Mouse (Mus musculus) lung, embryonic 15.5 days (tissue): ENCODE data around the gene Piwil1. TPM values are rescaled to one million over a fixed set of nuclear protein-coding genes. Genes with fewer than 3 reads are reported as not detected.
A peak's percentile ranks its signal among the peaks of the same experiment; 100 is the strongest.
"Not testable (repeated sequence)": the region's sequence is repeated elsewhere in the genome, so short reads cannot be mapped to it uniquely, and the experiment has no call there.

ENCODE experiments used
- ATAC-seq: fragments of 200-750 bp; cut with Nextera tagmentation; 2 replicates; pipeline ENCODE4 v1.8.0; 2017; ENCODE audit warnings: moderate number of reproducible peaks, borderline replicate concordance; ENCODE audit not compliant: low FRiP score, low TSS enrichment; ENCODE audit errors: extremely low read depth
- H3K27ac ChIP-seq: fragments of 300-500 bp; sonication (generic); 2 replicates; pipeline ENCODE4 v1.5.1; 2015; ENCODE audit warnings: moderate library complexity, mild to moderate bottlenecking, inconsistent platforms
- H3K27me3 ChIP-seq: fragments of 300-500 bp; sonication (generic); 2 replicates; pipeline ENCODE4 v1.6.1; 2015; ENCODE audit warnings: inconsistent platforms
- H3K36me3 ChIP-seq: fragments of 300-500 bp; sonication (generic); 2 replicates; pipeline ENCODE4 v1.6.1; 2015; ENCODE audit warnings: inconsistent platforms
- H3K4me1 ChIP-seq: fragments of 300-500 bp; sonication (generic); 2 replicates; pipeline ENCODE4 v1.6.1; 2015; ENCODE audit warnings: inconsistent platforms
- H3K4me2 ChIP-seq: fragments of 300-500 bp; sonication (generic); 2 replicates; pipeline ENCODE4 v1.6.1; 2015; ENCODE audit warnings: inconsistent platforms, mild to moderate bottlenecking, moderate library complexity
- H3K4me3 ChIP-seq: fragments of 300-500 bp; sonication (generic); 2 replicates; pipeline ENCODE4 v1.5.1; 2015; ENCODE audit warnings: mild to moderate bottlenecking, inconsistent platforms
- H3K9ac ChIP-seq: fragments of 300-500 bp; sonication (generic); 2 replicates; pipeline ENCODE4 v1.6.1; 2015; ENCODE audit warnings: inconsistent platforms
- H3K9me3 ChIP-seq: fragments of 300-500 bp; sonication (generic); 2 replicates; pipeline ENCODE4 v1.6.1; 2016; ENCODE audit warnings: inconsistent platforms
- WGBS: fragments of 180-500 bp; shearing (Covaris S2); methylation state at CpG from one replicate; pipeline ENCODE4 v1.1.7; 2015; 5-methylcytosine and 5-hydroxymethylcytosine counted together
- polyA plus RNA-seq: library from polyadenylated mRNA; unstranded; fragments of >200 nt; fragmentation: Nextera tagmentation; extraction: Ambion mirVana; gene quantifications from 2 replicates; pipeline ENCODE4 v1.2.1, GENCODE M21; 2015

Gene Piwil1
- polyA plus RNA-seq, 1 experiment from 2014 or later = not detected

DNA sequence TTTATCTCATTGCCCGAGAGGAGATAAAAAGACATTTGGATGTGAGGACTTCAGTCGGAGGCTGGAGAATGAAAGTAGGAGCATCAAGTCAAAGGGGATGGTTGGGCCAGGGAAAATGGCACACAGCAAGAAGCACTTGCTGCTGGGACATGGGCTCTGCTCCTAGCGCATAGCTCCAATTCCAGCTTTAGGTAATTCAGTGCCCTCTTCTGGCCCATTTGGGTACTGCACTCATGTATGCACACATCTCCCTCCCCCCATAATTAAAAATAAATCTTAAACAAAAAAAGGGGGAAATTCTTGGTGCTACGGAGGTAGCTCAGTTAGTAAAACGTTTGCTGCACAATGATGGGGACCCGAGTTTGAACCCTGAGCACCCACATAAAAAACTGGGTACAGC lies 9.5 kb downstream of the Piwil1 start:
- no peaks in the 10 kb centered on the region for H3K4me1 ChIP-seq
- H3K27me3 ChIP-seq = no peaks in the 10 kb centered on the region
- H3K4me3 ChIP-seq = no peak overlapping the region
- no peak overlapping the region for H3K4me2 ChIP-seq
- no peak overlapping the region for H3K9ac ChIP-seq
- ATAC-seq = no peak
- H3K36me3 ChIP-seq = no peaks in the 10 kb centered on the region
- H3K27ac ChIP-seq = no peak overlapping the region
- no peaks in the 10 kb centered on the region for H3K9me3 ChIP-seq
- 87% methylated on average over 6 of the region's 6 CpGs for WGBS

GRCm38 (mm10) chr5:128715171-128715570 lies 12.8 kb downstream of the Piwil1 start:
- Histone ChIP-seq H3K9me3 (no peaks in the 10 kb centered on the region), H3K9ac (no peak overlapping the region), H3K4me2 (no peak overlapping the region), H3K36me3 (no peaks in the 10 kb centered on the region), H3K4me1 (no peaks in the 10 kb centered on the region), H3K4me3 (no peak overlapping the region), H3K27me3 (no peaks in the 10 kb centered on the region), H3K27ac (no peak overlapping the region)
- WGBS = 68% methylated on average over 16 of the region's 16 CpGs
- ATAC-seq = no peak

DNA sequence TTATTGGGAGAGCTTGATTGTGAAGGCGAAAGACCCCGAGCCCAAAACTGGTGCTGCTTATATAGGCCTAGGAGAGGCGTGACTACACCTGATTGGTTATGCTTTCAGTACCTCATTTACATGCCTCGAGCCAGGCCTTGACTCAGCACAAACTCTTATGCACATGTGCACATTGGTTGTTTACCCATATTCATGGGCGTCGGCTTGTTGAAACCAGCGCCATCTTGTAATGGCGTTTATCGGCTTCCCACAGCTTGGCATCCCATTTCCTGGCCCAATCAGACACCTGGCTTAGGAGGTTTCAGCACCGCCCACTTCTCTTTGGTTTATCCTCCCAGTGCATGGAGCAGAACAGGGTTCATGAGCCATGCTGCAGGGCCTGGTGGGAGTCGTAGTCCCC lies 18.1 kb downstream of the Piwil1 start:
- H3K4me2 ChIP-seq, H3K4me1 ChIP-seq, H3K36me3 ChIP-seq, H3K9me3 ChIP-seq, H3K9ac ChIP-seq, H3K4me3 ChIP-seq, H3K27me3 ChIP-seq, ATAC-seq, H3K27ac ChIP-seq: not testable (repeated sequence)
- WGBS = 86% methylated on average over 11 of the region's 11 CpGs

- Histone ChIP-seq H3K4me3 (no peak overlapping the region), H3K4me1 (no peaks in the 10 kb centered on the region), H3K9ac (no peak overlapping the region), H3K4me2 (no peak overlapping the region), H3K36me3 (no peaks in the 10 kb centered on the region), H3K27ac (no peak overlapping the region), H3K27me3 (no peaks in the 10 kb centered on the region), H3K9me3 (no peaks in the 10 kb centered on the region)
- 64% methylated on average over 5 of the region's 5 CpGs for WGBS
- no peak for ATAC-seq
Observed at GRCm38 (mm10) chr5:128729341-128729740, 27.0 kb downstream of the Piwil1 start.

DNA sequence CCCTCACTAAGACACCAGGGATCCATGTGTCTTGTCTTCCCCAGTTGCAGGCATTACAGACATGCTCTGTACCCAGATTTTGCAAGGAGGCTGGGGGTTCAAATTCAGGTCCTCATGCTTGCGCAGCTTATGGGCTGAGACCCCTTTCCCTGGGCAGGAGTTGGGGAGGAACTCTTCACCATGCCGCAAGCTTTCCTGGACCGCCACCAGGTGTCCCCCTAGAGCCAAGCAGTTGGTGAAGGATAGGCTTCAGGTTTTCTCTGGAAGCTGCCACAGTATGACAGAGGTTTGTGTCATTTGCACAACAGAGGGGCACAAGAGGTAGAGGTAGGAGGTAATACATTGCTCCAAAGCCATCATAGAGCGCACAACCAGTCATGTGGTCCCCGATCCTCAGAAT lies 28.3 kb downstream of the Piwil1 start:
- H3K36me3 ChIP-seq = no peaks in the 10 kb centered on the region
- no peak overlapping the region for H3K9ac ChIP-seq
- H3K27me3 ChIP-seq = no peaks in the 10 kb centered on the region
- ATAC-seq = no peak
- no peaks in the 10 kb centered on the region for H3K4me1 ChIP-seq
- no peak overlapping the region for H3K27ac ChIP-seq
- no peaks in the 10 kb centered on the region for H3K9me3 ChIP-seq
- no peak overlapping the region for H3K4me3 ChIP-seq
- 48% methylated on average over 5 of the region's 5 CpGs for WGBS
- H3K4me2 ChIP-seq = no peak overlapping the region

GRCm38 (mm10) chr5:128732416-128733014 lies 30.2 kb downstream of the Piwil1 start:
- Histone ChIP-seq H3K4me2 (no peak overlapping the region), H3K27ac (no peak overlapping the region), H3K36me3 (no peaks in the 10 kb centered on the region), H3K27me3 (no peaks in the 10 kb centered on the region), H3K9me3 (no peaks in the 10 kb centered on the region), H3K9ac (no peak overlapping the region), H3K4me3 (no peak overlapping the region), H3K4me1 (no peaks in the 10 kb centered on the region)
- no peak for ATAC-seq
- 65% methylated on average over 11 of the region's 11 CpGs for WGBS

- no peak overlapping the region for H3K27ac ChIP-seq
- peak; percentile 20; the same call in 1 of the 2 replicates for ATAC-seq
- H3K36me3 ChIP-seq = no peaks in the 10 kb centered on the region
- no peak overlapping the region for H3K4me2 ChIP-seq
- no peak overlapping the region for H3K4me3 ChIP-seq
- H3K4me1 ChIP-seq = no peaks in the 10 kb centered on the region
- WGBS = under 1% methylated on average over 6 of the region's 6 CpGs
- H3K9ac ChIP-seq = no peak overlapping the region
- H3K27me3 ChIP-seq = no peaks in the 10 kb centered on the region
- no peaks in the 10 kb centered on the region for H3K9me3 ChIP-seq
Observed at GRCm38 (mm10) chr5:128733955-128734354, 31.6 kb downstream of the Piwil1 start.

GRCm38 (mm10) chr5:128735921-128736320 lies 33.6 kb downstream of the Piwil1 start:
- Histone ChIP-seq H3K4me1 (no peaks in the 10 kb centered on the region), H3K27ac (no peak overlapping the region), H3K4me2 (no peak overlapping the region), H3K36me3 (no peaks in the 10 kb centered on the region), H3K27me3 (no peaks in the 10 kb centered on the region), H3K9me3 (no peaks in the 10 kb centered on the region), H3K9ac (no peak overlapping the region), H3K4me3 (no peak overlapping the region)
- ATAC-seq = 0 out of 2 replicates have a peak, but pooled peaks have one; percentile 28
- 63% methylated on average over 22 of the region's 22 CpGs for whole genome bisulfite sequencing

- no peak for ATAC-seq
- no peaks in the 10 kb centered on the region for H3K9me3 ChIP-seq
- no peak overlapping the region for H3K27ac ChIP-seq
- H3K4me2 ChIP-seq = no peak overlapping the region
- H3K36me3 ChIP-seq = no peaks in the 10 kb centered on the region
- no peaks in the 10 kb centered on the region for H3K4me1 ChIP-seq
- no peak overlapping the region for H3K4me3 ChIP-seq
- H3K9ac ChIP-seq = no peak overlapping the region
- H3K27me3 ChIP-seq = no peaks in the 10 kb centered on the region
- WGBS = 41% methylated on average over 13 of the region's 17 CpGs
Observed at GRCm38 (mm10) chr5:128739168-128739837, 37.0 kb downstream of the Piwil1 start.

DNA sequence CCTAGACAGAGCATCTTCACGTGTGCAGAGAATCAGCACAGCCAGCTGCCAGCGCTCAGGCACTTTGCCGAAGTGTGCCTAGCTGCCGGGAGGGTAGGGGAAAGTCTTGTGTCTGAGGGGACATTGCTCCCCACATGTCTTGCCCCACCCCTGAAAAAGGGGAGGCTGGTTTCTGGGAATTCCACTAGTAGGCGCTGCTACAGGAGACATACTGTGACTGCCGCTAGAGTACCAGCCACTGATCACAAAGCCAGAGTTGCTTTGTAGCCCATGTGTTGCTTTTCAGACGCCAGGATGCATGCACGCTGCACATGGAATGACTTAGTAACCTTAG lies 37.5 kb downstream of the Piwil1 start:
- H3K36me3 ChIP-seq = no peaks in the 10 kb centered on the region
- no peaks in the 10 kb centered on the region for H3K4me1 ChIP-seq
- H3K4me2 ChIP-seq = no peak overlapping the region
- no peak overlapping the region for H3K9ac ChIP-seq
- ATAC-seq = no peak
- H3K27ac ChIP-seq = no peak overlapping the region
- 33% methylated on average over 8 of the region's 8 CpGs for WGBS
- no peaks in the 10 kb centered on the region for H3K27me3 ChIP-seq
- no peaks in the 10 kb centered on the region for H3K9me3 ChIP-seq
- no peak overlapping the region for H3K4me3 ChIP-seq

DNA sequence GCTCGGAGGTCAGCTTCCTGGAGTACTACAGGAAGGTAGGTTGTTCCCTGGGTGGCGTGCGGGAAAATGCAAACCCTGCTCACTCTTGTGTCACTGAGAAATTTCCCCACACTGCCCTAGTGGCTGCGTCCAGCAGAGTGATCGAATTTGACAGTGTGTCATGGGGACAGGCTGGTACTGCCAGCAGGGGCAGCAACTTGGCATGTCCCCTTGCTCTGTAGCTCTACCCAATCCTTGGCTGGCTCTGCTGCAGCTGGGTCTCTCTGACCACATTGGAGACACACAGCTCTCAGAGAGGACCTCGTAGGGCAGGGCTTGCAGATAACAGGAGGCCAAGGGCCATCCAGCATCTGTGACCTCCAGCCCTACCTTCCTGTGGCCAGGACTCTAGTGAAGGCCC lies 42.0 kb downstream of the Piwil1 start:
- Histone ChIP-seq H3K9ac (no peak overlapping the region), H3K27me3 (no peaks in the 10 kb centered on the region), H3K27ac (no peak overlapping the region), H3K4me3 (no peak overlapping the region), H3K4me2 (no peak overlapping the region), H3K36me3 (no peaks in the 10 kb centered on the region), H3K9me3 (no peaks in the 10 kb centered on the region), H3K4me1 (no peaks in the 10 kb centered on the region)
- 82% methylated on average over 6 of the region's 6 CpGs for WGBS
- ATAC-seq = no peak

DNA sequence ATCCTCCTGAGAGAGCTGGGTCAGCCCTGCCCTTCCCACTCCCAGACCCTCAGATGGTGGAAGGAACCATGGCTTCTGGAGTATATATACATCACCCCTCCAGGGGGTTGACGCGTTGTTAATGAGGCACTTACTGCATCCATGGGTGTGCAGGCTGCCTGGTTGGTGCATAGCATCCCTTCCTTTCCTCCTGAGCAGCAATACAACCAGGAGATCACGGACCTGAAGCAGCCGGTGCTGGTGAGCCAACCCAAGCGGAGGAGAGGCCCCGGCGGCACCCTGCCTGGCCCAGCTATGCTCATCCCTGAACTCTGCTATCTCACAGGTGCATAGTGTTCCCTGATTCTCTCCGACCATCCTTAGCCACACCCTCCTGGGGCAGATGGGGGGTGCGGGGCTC lies 42.9 kb downstream of the Piwil1 start:
- H3K36me3 ChIP-seq = no peaks in the 10 kb centered on the region
- no peak for ATAC-seq
- H3K9me3 ChIP-seq = no peaks in the 10 kb centered on the region
- H3K27me3 ChIP-seq = no peaks in the 10 kb centered on the region
- H3K4me2 ChIP-seq = no peak overlapping the region
- 67% methylated on average over 9 of the region's 9 CpGs for WGBS
- H3K9ac ChIP-seq = no peak overlapping the region
- no peaks in the 10 kb centered on the region for H3K4me1 ChIP-seq
- H3K27ac ChIP-seq = no peak overlapping the region
- H3K4me3 ChIP-seq = no peak overlapping the region

- no peaks in the 10 kb centered on the region for H3K9me3 ChIP-seq
Observed at GRCm38 (mm10) chr5:128746261-128746660, 43.9 kb downstream of the Piwil1 start.

More at GRCm38 (mm10) chr5:128746261-128746660, 43.9 kb downstream of the Piwil1 start:
- Histone ChIP-seq H3K4me2 (no peak overlapping the region), H3K27me3 (no peaks in the 10 kb centered on the region), H3K27ac (no peak overlapping the region), H3K4me3 (no peak overlapping the region), H3K4me1 (no peaks in the 10 kb centered on the region), H3K9ac (no peak overlapping the region), H3K36me3 (no peaks in the 10 kb centered on the region)
- no peak for ATAC-seq
- WGBS = 76% methylated on average over 8 of the region's 8 CpGs
